Mouse (Mus musculus): ENCODE results near the gene Ppp2r3d.
"Not testable (repeated sequence)": the region's sequence is repeated elsewhere in the genome, so short reads cannot be mapped to it uniquely, and the experiment has no call there.

Ppp2r3d gene

GRCm38 (mm10) chr9:124476096-124476902 is at the start of gene Ppp2r3d:
Gene Ppp2r3d, minus strand, starts transcription at chr9:124476898.
- DNase-seq: no peak

- not testable (repeated sequence) for DNase-seq
These were observed 17.0 kb upstream of the Ppp2r3d start, which contains the start of gene Gm21836 for GRCm38 (mm10) chr9:124493693-124494092. Gene Gm21836, minus strand, starts transcription at chr9:124493793.

- DNase-seq: not testable (repeated sequence)
These were observed 3.8 kb upstream of the Ppp2r3d start for GRCm38 (mm10) chr9:124480361-124480980.

GRCm38 (mm10) chr9:124478081-124478480 is 1.4 kb upstream of the Ppp2r3d start:
- DNase-seq: no peak

- no peak for DNase-seq
These were observed 1.0 kb downstream of the Ppp2r3d start for GRCm38 (mm10) chr9:124475689-124476088.

- no peak for DNase-seq
These were observed 20.1 kb downstream of the Ppp2r3d start for GRCm38 (mm10) chr9:124456572-124456971.

GRCm38 (mm10) chr9:124442533-124442855 is 34.2 kb downstream of the Ppp2r3d start:
- peak; percentile 3 for DNase-seq

- peak; percentile 8 for DNase-seq
These were observed 34.8 kb downstream of the Ppp2r3d start for GRCm38 (mm10) chr9:124441681-124442532.

- no peak for DNase-seq
These were observed 36.0 kb downstream of the Ppp2r3d start for GRCm38 (mm10) chr9:124440724-124441045.

- DNase-seq: peak; percentile 8
These were observed 36.6 kb downstream of the Ppp2r3d start for GRCm38 (mm10) chr9:124439848-124440723.

- peak; percentile 5 for DNase-seq
These were observed 37.3 kb downstream of the Ppp2r3d start for GRCm38 (mm10) chr9:124439403-124439847.

GRCm38 (mm10) chr9:124438686-124439346 is 37.9 kb downstream of the Ppp2r3d start:
- peak; percentile 4 for DNase-seq

- peak; percentile 92 for DNase-seq
These were observed 51.2 kb downstream of the Ppp2r3d start for GRCm38 (mm10) chr9:124425411-124425885.

GRCm38 (mm10) chr9:124424542-124425410 is 51.9 kb downstream of the Ppp2r3d start:
- DNase-seq: peak; percentile 99

GRCm38 (mm10) chr9:124424292-124424541 is 52.5 kb downstream of the Ppp2r3d start:
- no peak for DNase-seq

- peak; percentile 98 for DNase-seq
These were observed 53.0 kb downstream of the Ppp2r3d start for GRCm38 (mm10) chr9:124423552-124424291.

GRCm38 (mm10) chr9:124422900-124423551 is 53.7 kb downstream of the Ppp2r3d start:
- peak; percentile 91 for DNase-seq

GRCm38 (mm10) chr9:124422427-124422826 is 54.3 kb downstream of the Ppp2r3d start:
- DNase-seq: no peak

- DNase-seq: no peak
These were observed 63.8 kb downstream of the Ppp2r3d start for GRCm38 (mm10) chr9:124412921-124413320.

- no peak for DNase-seq
These were observed 65.1 kb downstream of the Ppp2r3d start for GRCm38 (mm10) chr9:124411553-124411952.

Data from right cerebral cortex, postnatal 25 days (tissue).